Mouse (Mus musculus): Measurements from ENCODE around the gene Ttc9.

- TF ChIP-seq POLR2A (IDR thresholded peaks at IDR 0.05; ENCODE audit: borderline replicate concordance, insufficient read depth, low read length) (no peak), CTCF (IDR thresholded peaks at IDR 0.05; ENCODE audit: borderline replicate concordance, insufficient read depth, low read depth, low read length) (no peak)
Observed at GRCm38 (mm10) chr12:81623377-81623776, 7.7 kb upstream of the Ttc9 start.
